Mouse (Mus musculus) MEL (cell line): ENCODE results near the gene Rdh8. TPM values are rescaled to one million over a fixed set of nuclear protein-coding genes. Genes with fewer than 3 reads are reported as not detected.

Experiments used
- DNase-seq: peaks from one replicate; pipeline ENCODE4 v3.0.0; 2011; ENCODE audit warnings: low read depth, low spot score
- H3K27ac ChIP-seq: 2 replicates; pipeline ENCODE4 v1.5.1; 2012; ENCODE audit warnings: low read depth, mild to moderate bottlenecking, control low read depth, low read length, moderate library complexity; ENCODE audit not compliant: control insufficient read depth
- H3K27me3 ChIP-seq, 2 experiments: fragments of 150-350 bp in 1 of 2; sonication (generic) in 1 of 2; 2 replicates each; pipeline ENCODE4 v1.6.1; 2012; ENCODE audit warnings: low read length in 2 of 2, mild to moderate bottlenecking in 2 of 2, improper control_type of control experiment in 1 of 2, moderate library complexity in 1 of 2; ENCODE audit not compliant: insufficient read depth in 2 of 2, control insufficient read depth in 1 of 2
- H3K36me3 ChIP-seq, 2 experiments: 2 replicates each; pipeline ENCODE4 v1.6.1; 2012 to 2014; ENCODE audit warnings: low read length in 2 of 2, improper control_type of control experiment in 1 of 2, inconsistent platforms in 1 of 2, mild to moderate bottlenecking in 1 of 2; ENCODE audit not compliant: insufficient read depth in 2 of 2, control insufficient read depth in 1 of 2
- H3K4me1 ChIP-seq, 2 experiments: fragments of 150-350 bp in 1 of 2; sonication (generic) in 1 of 2; 2 replicates each; pipeline ENCODE4 v1.6.1; 2012; ENCODE audit warnings: low read length in 2 of 2, improper control_type of control experiment in 1 of 2, mild to moderate bottlenecking in 1 of 2; ENCODE audit not compliant: insufficient read depth in 2 of 2, control insufficient read depth in 1 of 2
- H3K4me3 ChIP-seq, 2 experiments: fragments of 150-350 bp in 1 of 2; sonication (generic) in 1 of 2; 2 replicates each; pipeline ENCODE4 v1.5.1; 2012; ENCODE audit warnings: low read depth in 2 of 2, low read length in 2 of 2, mild to moderate bottlenecking in 2 of 2, moderate library complexity in 2 of 2, control low read depth in 1 of 2, improper control_type of control experiment in 1 of 2; ENCODE audit not compliant: control insufficient read depth in 1 of 2, insufficient read depth in 1 of 2
- H3K79me2 ChIP-seq: 2 replicates; pipeline ENCODE4 v1.6.1; 2012; ENCODE audit warnings: mild to moderate bottlenecking, low read length, moderate library complexity; ENCODE audit not compliant: control insufficient read depth, poor library complexity, insufficient read depth
- H3K9ac ChIP-seq: 2 replicates; pipeline ENCODE4 v1.6.1; 2012; ENCODE audit warnings: low read depth, mild to moderate bottlenecking, control low read depth, low read length, moderate library complexity; ENCODE audit not compliant: control insufficient read depth, poor library complexity, severe bottlenecking
- H3K9me3 ChIP-seq: fragments of 150-350 bp; sonication (generic); replicated peaks from 2 replicates; pipeline ENCODE4 v1.6.1; 2012; ENCODE audit warnings: mild to moderate bottlenecking, low read length, improper control_type of control experiment, moderate library complexity; ENCODE audit not compliant: insufficient read depth
- BHLHE40 ChIP-seq: IDR thresholded peaks from 2 replicates; pipeline ENCODE4 v1.6.1; 2012; ENCODE audit warnings: low read depth, mild to moderate bottlenecking, inconsistent platforms, low read length, improper control_type of control experiment, borderline replicate concordance
- CHD1 ChIP-seq: IDR thresholded peaks from 2 replicates; pipeline ENCODE4 v1.6.1; 2012; ENCODE audit warnings: low read depth, mild to moderate bottlenecking, inconsistent platforms, low read length, improper control_type of control experiment
- CHD2 ChIP-seq: IDR thresholded peaks from 2 replicates; pipeline ENCODE4 v1.6.1; 2011; ENCODE audit warnings: low read length, improper control_type of control experiment
- CTCF ChIP-seq, 3 experiments: IDR thresholded peaks in 2 of 3; conservative IDR thresholded peaks in 1 of 3; 2 replicates each; pipeline ENCODE4 v1.5.1; 2011 to 2012; ENCODE audit warnings: low read length in 3 of 3, low read depth in 2 of 3, mild to moderate bottlenecking in 2 of 3, improper control_type of control experiment in 1 of 3, inconsistent platforms in 1 of 3, mixed read lengths in 1 of 3, moderate library complexity in 1 of 3; ENCODE audit not compliant: control insufficient read depth in 1 of 3, insufficient read depth in 1 of 3, poor library complexity in 1 of 3, severe bottlenecking in 1 of 3
- E2F4 ChIP-seq: IDR thresholded peaks from 2 replicates; pipeline ENCODE4 v1.6.1; 2011; ENCODE audit warnings: low read depth, low read length, improper control_type of control experiment, borderline replicate concordance
- ELF1 ChIP-seq: IDR thresholded peaks from 2 replicates; pipeline ENCODE4 v1.6.1; 2014; ENCODE audit warnings: low read depth, mild to moderate bottlenecking, inconsistent platforms, low read length, improper control_type of control experiment, moderate library complexity
- EP300 ChIP-seq, 2 experiments: IDR thresholded peaks; 2 replicates each; pipeline ENCODE4 v1.6.1; 2011; ENCODE audit warnings: improper control_type of control experiment in 2 of 2, low read length in 2 of 2, low read depth in 1 of 2, mild to moderate bottlenecking in 1 of 2
- ETS1 ChIP-seq: IDR thresholded peaks from 2 replicates; pipeline ENCODE4 v1.6.1; 2012; ENCODE audit warnings: low read depth, mild to moderate bottlenecking, inconsistent platforms, low read length, improper control_type of control experiment, moderate library complexity
- GABPA ChIP-seq: IDR thresholded peaks from 2 replicates; pipeline ENCODE4 v1.6.1; 2012; ENCODE audit warnings: low read depth, mild to moderate bottlenecking, inconsistent platforms, low read length, improper control_type of control experiment, moderate library complexity
- GATA1 ChIP-seq: IDR thresholded peaks from 2 replicates; pipeline ENCODE4 v1.6.1; 2011; ENCODE audit warnings: low read depth, low read length, improper control_type of control experiment
- HCFC1 ChIP-seq: IDR thresholded peaks from 2 replicates; pipeline ENCODE4 v1.6.1; 2012; ENCODE audit warnings: low read depth, mild to moderate bottlenecking, inconsistent platforms, low read length, improper control_type of control experiment, moderate library complexity
- JUND ChIP-seq: IDR thresholded peaks from 2 replicates; pipeline ENCODE4 v1.6.1; 2011; ENCODE audit warnings: low read depth, mild to moderate bottlenecking, improper control_type of control experiment, low read length
- KAT2A ChIP-seq: conservative IDR thresholded peaks from 2 replicates; pipeline ENCODE4 v1.6.1; 2012; ENCODE audit warnings: low read depth, low read length, improper control_type of control experiment, inconsistent platforms
- MAFK ChIP-seq: IDR thresholded peaks from 2 replicates; pipeline ENCODE4 v1.6.1; 2011; ENCODE audit warnings: low read depth, mild to moderate bottlenecking, low read length, improper control_type of control experiment, borderline replicate concordance
- MAX ChIP-seq: IDR thresholded peaks from 2 replicates; pipeline ENCODE4 v1.6.1; 2011; ENCODE audit warnings: low read length, improper control_type of control experiment
- MAZ ChIP-seq: IDR thresholded peaks from 2 replicates; pipeline ENCODE4 v1.6.1; 2012; ENCODE audit warnings: low read depth, mild to moderate bottlenecking, inconsistent platforms, low read length, improper control_type of control experiment
- MEF2A ChIP-seq: IDR thresholded peaks from 2 replicates; pipeline ENCODE4 v1.6.1; 2014; ENCODE audit warnings: low read depth, mild to moderate bottlenecking, inconsistent platforms, low read length, improper control_type of control experiment; ENCODE audit not compliant: poor library complexity, insufficient replicate concordance, severe bottlenecking; ENCODE audit errors: extremely low read depth
- MXI1 ChIP-seq: IDR thresholded peaks from 2 replicates; pipeline ENCODE4 v1.6.1; 2011; ENCODE audit warnings: mild to moderate bottlenecking, low read depth, low read length, improper control_type of control experiment
- MYB ChIP-seq: IDR thresholded peaks from 2 replicates; pipeline ENCODE4 v1.6.1; 2011; ENCODE audit warnings: mild to moderate bottlenecking, low read depth, low read length, improper control_type of control experiment
- MYC ChIP-seq: IDR thresholded peaks from 2 replicates; pipeline ENCODE4 v1.6.1; 2011; ENCODE audit warnings: low read depth, mild to moderate bottlenecking, low read length, improper control_type of control experiment, moderate library complexity
- NELFE ChIP-seq: IDR thresholded peaks from 2 replicates; pipeline ENCODE4 v1.6.1; 2011; ENCODE audit warnings: low read depth, low read length, improper control_type of control experiment
- NRF1 ChIP-seq: IDR thresholded peaks from 2 replicates; pipeline ENCODE4 v1.6.1; 2014; ENCODE audit warnings: low read depth, mild to moderate bottlenecking, inconsistent platforms, low read length, improper control_type of control experiment, moderate library complexity; ENCODE audit not compliant: poor library complexity, insufficient read depth, severe bottlenecking
- POLR2AphosphoS2 ChIP-seq: IDR thresholded peaks from 2 replicates; pipeline ENCODE4 v1.6.1; 2011; ENCODE audit warnings: low read length, improper control_type of control experiment
- POLR2AphosphoS5 ChIP-seq: IDR thresholded peaks from 2 replicates; pipeline ENCODE4 v1.6.1; 2012; ENCODE audit warnings: low read depth, borderline replicate concordance, mild to moderate bottlenecking, inconsistent platforms, low read length, moderate library complexity, mixed read lengths
- RAD21 ChIP-seq: IDR thresholded peaks from 2 replicates; pipeline ENCODE4 v1.6.1; 2011; ENCODE audit warnings: mild to moderate bottlenecking, low read depth, low read length, improper control_type of control experiment
- RCOR1 ChIP-seq: IDR thresholded peaks from 2 replicates; pipeline ENCODE4 v1.6.1; 2012; ENCODE audit warnings: low read depth, mild to moderate bottlenecking, inconsistent platforms, low read length, improper control_type of control experiment
- SIN3A ChIP-seq: IDR thresholded peaks from 2 replicates; pipeline ENCODE4 v1.6.1; 2012; ENCODE audit warnings: low read length, improper control_type of control experiment, inconsistent platforms
- SMC3 ChIP-seq: IDR thresholded peaks from 2 replicates; pipeline ENCODE4 v1.6.1; 2011; ENCODE audit warnings: low read depth, low read length, improper control_type of control experiment
- TAL1 ChIP-seq: IDR thresholded peaks from 2 replicates; pipeline ENCODE4 v1.6.1; 2012; ENCODE audit warnings: mild to moderate bottlenecking, inconsistent platforms, low read length, moderate library complexity, mixed read lengths
- TCF12 ChIP-seq: IDR thresholded peaks from 2 replicates; pipeline ENCODE4 v1.6.1; 2014; ENCODE audit warnings: low read depth, mild to moderate bottlenecking, inconsistent platforms, low read length, improper control_type of control experiment, moderate library complexity
- UBTF ChIP-seq: IDR thresholded peaks from 2 replicates; pipeline ENCODE4 v1.6.1; 2012; ENCODE audit warnings: low read depth, mild to moderate bottlenecking, inconsistent platforms, low read length, improper control_type of control experiment, moderate library complexity, borderline replicate concordance; ENCODE audit not compliant: insufficient read depth
- USF2 ChIP-seq, 2 experiments: IDR thresholded peaks; 2 replicates each; pipeline ENCODE4 v1.6.1; 2011 to 2012; ENCODE audit warnings: improper control_type of control experiment in 2 of 2, low read length in 2 of 2, borderline replicate concordance in 1 of 2, inconsistent platforms in 1 of 2, low read depth in 1 of 2, mild to moderate bottlenecking in 1 of 2; ENCODE audit not compliant: insufficient read depth in 1 of 2
- ZC3H11A ChIP-seq: IDR thresholded peaks from 2 replicates; pipeline ENCODE4 v1.6.1; 2012; ENCODE audit warnings: low read depth, mild to moderate bottlenecking, inconsistent platforms, low read length, improper control_type of control experiment
- ZKSCAN1 ChIP-seq: IDR thresholded peaks from 2 replicates; pipeline ENCODE4 v1.6.1; 2012; ENCODE audit warnings: low read depth, mild to moderate bottlenecking, inconsistent platforms, low read length, improper control_type of control experiment, moderate library complexity
- ZMIZ1 ChIP-seq: IDR thresholded peaks from 2 replicates; pipeline ENCODE4 v1.6.1; 2012; ENCODE audit warnings: low read depth, mild to moderate bottlenecking, inconsistent platforms, low read length, improper control_type of control experiment, moderate library complexity
- ZNF384 ChIP-seq: IDR thresholded peaks from 2 replicates; pipeline ENCODE4 v1.6.1; 2012; ENCODE audit warnings: low read depth, mild to moderate bottlenecking, inconsistent platforms, low read length, improper control_type of control experiment
- polyA plus RNA-seq, 2 experiments: library from polyadenylated mRNA; stranded (reverse) in 1 of 2; unstranded in 1 of 2; fragments of >175 nt in 1 of 2; fragments of >200 nt in 1 of 2; gene quantifications; 2 replicates each; pipeline versions ENCODE4 v1.2.1 to v1.2.4; 2012; ENCODE audit warnings: low replicate concordance in 2 of 2, low read depth in 1 of 2; ENCODE audit not compliant: insufficient read length in 2 of 2, insufficient read depth in 1 of 2, missing spikeins in 1 of 2
- total RNA-seq: library from RNA; depleted of rRNA; stranded (reverse); fragments of 300-350 nt; gene quantifications from 2 replicates; pipeline ENCODE4 v1.2.3, GENCODE M21; 2012

Gene Rdh8
- total and polyA plus RNA-seq, 3 experiments = not detected

GRCm38 (mm10) chr9:20830901-20831643 is 12.8 kb downstream of the Rdh8 start:
- peaks cover 28 to 40% of the 10 kb centered on the region in 2 experiments for H3K27me3 ChIP-seq
- H3K9ac ChIP-seq = peak overlapping the region; percentile 14; the same call in 1 of the 2 replicates
- H3K27ac ChIP-seq = no peak overlapping the region
- H3K9me3 ChIP-seq = no peaks in the 10 kb centered on the region
- H3K4me1 ChIP-seq = no peaks in the 10 kb centered on the region
- no peaks in the 10 kb centered on the region for H3K36me3 ChIP-seq
- no peak overlapping the region for H3K4me3 ChIP-seq
- peak; percentile 95 for DNase-seq
- no peaks in the 10 kb centered on the region for H3K79me2 ChIP-seq
- no peak for TF ChIP-seq JUND
- no peak for TF ChIP-seq POLR2AphosphoS2
- TF ChIP-seq MXI1 = no peak
- TF ChIP-seq CHD1 = no peak
- no peak for TF ChIP-seq POLR2AphosphoS5
- no peak for TF ChIP-seq ETS1
- TF ChIP-seq ZKSCAN1 = no peak
- TF ChIP-seq HCFC1 = no peak
- TF ChIP-seq TCF12 = no peak
- no peak for TF ChIP-seq RCOR1
- TF ChIP-seq NELFE = no peak
- TF ChIP-seq SMC3 = peak; percentile 100
- no peak for TF ChIP-seq MYB
- peak; percentile 55; the same call in 1 of the 2 replicates for TF ChIP-seq ZNF384
- no peak for TF ChIP-seq NRF1
- TF ChIP-seq TAL1 = no peak
- TF ChIP-seq SIN3A = no peak
- no peak for TF ChIP-seq KAT2A
- no peak for TF ChIP-seq CHD2
- TF ChIP-seq CTCF (IDR thresholded peaks at IDR 0.05 in 2 of 3, conservative IDR thresholded peaks at IDR 0.05 in 1 of 3; ENCODE audit: control insufficient read depth in 1 of 3, insufficient read depth in 1 of 3, low read depth in 2 of 3, low read length in 3 of 3, poor library complexity in 1 of 3, severe bottlenecking in 1 of 3) = peak in 2 of 3 experiments; percentile 99 to 100; a peak in 5 of 6 replicates
- no peak for TF ChIP-seq MYC
- no peak for TF ChIP-seq E2F4
- no peak for TF ChIP-seq MEF2A
- no peak for TF ChIP-seq MAZ
- no peak for TF ChIP-seq MAX
- no peak for TF ChIP-seq USF2 (IDR thresholded peaks at IDR 0.05; ENCODE audit: borderline replicate concordance in 1 of 2, insufficient read depth in 1 of 2, low read depth in 1 of 2, low read length in 2 of 2)
- peak; percentile 59; the same call in 1 of the 2 replicates for TF ChIP-seq BHLHE40
- TF ChIP-seq RAD21 = peak; percentile 95
- peak; percentile 93 for TF ChIP-seq ZC3H11A
- no peak for TF ChIP-seq ELF1
- TF ChIP-seq MAFK = no peak
- no peak for TF ChIP-seq ZMIZ1
- no peak for TF ChIP-seq GATA1
- no peak for TF ChIP-seq GABPA
- no peak for TF ChIP-seq EP300 (IDR thresholded peaks at IDR 0.05; ENCODE audit: low read depth in 1 of 2, low read length in 2 of 2)
- TF ChIP-seq UBTF = peak; percentile 87; the same call in 1 of the 2 replicates
